Mouse (Mus musculus) spleen, adult 2 months (tissue): ENCODE results near the gene Igsf21.

Experiments
- CTCF ChIP-seq: fragments of 200-500 bp; IDR thresholded peaks from 2 replicates; pipeline ENCODE4 v1.5.1; 2011; ENCODE audit warnings: mild to moderate bottlenecking, inconsistent platforms; ENCODE audit not compliant: insufficient read depth, insufficient read length, insufficient replicate concordance; ENCODE audit errors: extremely low read depth
- POLR2A ChIP-seq: fragments of 200-500 bp; IDR thresholded peaks from 2 replicates; pipeline ENCODE4 v1.6.1; 2011; ENCODE audit warnings: low read depth, low read length, inconsistent platforms

DNA sequence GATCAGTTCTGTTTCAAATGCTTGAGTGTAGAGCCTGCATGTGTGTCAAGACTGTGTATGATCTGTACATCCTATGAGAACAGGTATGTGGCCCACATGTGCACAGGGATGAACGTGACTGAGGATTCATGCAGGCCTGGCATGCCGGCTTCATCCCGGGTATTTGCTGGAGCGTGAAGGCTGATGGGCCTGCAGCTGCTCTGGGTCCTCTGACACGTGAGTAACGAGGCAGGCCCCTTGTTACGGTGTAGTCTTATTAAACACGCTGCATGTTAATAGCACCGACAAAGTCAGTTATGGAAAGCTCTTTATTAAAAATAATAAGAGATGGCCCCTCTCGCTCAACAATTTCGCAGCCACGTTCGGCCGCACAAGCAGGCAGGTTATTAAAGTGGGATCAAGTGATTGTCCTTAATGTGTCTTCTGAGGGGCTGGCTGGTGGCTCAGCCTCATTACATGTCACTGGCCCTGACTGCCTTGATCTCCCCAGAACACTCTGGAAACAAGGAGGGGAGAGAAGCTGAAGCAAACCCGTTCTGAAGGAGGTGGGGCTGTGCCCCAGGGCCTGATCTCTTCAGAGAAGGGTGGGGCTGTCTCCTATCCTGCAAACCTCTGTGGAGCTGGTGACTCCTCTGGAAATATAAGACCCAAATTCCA, 22.7 kb upstream of the Igsf21 start:
- TF ChIP-seq CTCF (no peak), POLR2A (no peak)
